ENCODE assay signal across 16 mouse cellular contexts in the genomic region with DNA sequence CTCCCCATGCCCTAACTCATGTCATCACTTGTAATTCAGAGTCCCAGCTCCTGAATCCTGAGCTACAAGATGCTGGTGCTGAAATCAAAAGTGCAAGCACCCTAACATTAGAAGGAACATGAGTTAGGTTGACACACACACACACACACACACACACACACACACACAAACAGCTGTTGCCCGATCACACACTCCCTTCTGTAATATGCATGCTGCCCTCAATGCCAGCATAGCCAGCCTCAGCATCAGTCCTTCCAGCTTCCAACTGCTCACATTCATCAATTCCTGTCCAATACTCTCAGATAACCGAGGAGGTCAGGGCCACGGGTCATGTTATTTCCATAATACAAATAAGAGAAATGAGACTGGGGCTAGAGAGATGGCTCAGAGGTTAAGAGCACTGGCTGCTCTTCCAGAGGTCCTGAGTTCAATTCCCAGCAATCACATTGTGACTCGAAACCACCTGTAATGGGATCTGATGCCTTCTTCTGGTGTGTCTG.
DNase-seq lines count a peak whose midpoint lies in the region; ATAC-seq and TF ChIP-seq lines count a peak whose summit lies in the region.
"Had no signal": no experiment of that assay in that cellular context is flagged by ENCODE, and none has a peak within 500 bp of the region (broad histone marks: within the 10 kb centered on the region; RNA-seq: fewer than 3 reads in every experiment).

No protein-coding gene starts in this region.

- no peak for ATAC-seq in heart, embryonic 12.5 days (ENCODE audit: insufficient number of reproducible peaks, low FRiP score)
- no peak for ATAC-seq in midbrain, embryonic 16.5 days
- no peak for ATAC-seq in limb, embryonic 12.5 days (ENCODE audit: insufficient number of reproducible peaks, insufficient read depth, low FRiP score, low TSS enrichment, low read depth)
- ATAC-seq: forebrain, embryonic 16.5 days; lung, postnatal 0 days had no signal

- 56% methylated on average over 4 of the region's 4 CpGs for WGBS in heart, embryonic 12.5 days
- 77% methylated on average over 4 of the region's 4 CpGs for WGBS in midbrain, embryonic 10.5 days
- 79% methylated on average over 4 of the region's 4 CpGs for WGBS in midbrain, embryonic 16.5 days
- 55% methylated on average over 4 of the region's 4 CpGs for WGBS in limb, embryonic 12.5 days
- WGBS in thymus, adult 2 months = 91% methylated on average over 4 of the region's 4 CpGs

- no peak for DNase-seq in heart, postnatal 14 days
- no peak for DNase-seq in midbrain, embryonic 10.5 days (ENCODE audit: low spot score)
- no peak for DNase-seq in urinary bladder, postnatal 25 days (ENCODE audit: low spot score)
- no peak for DNase-seq in gastrocnemius, postnatal 36 days
- DNase-seq in thymus, adult 2 months = no peak
- DNase-seq: cerebellum, postnatal 25 days; gastrocnemius, adult 2 months; heart, postnatal 10 days; kidney, adult 9 months; liver, embryonic 13.5 days had no signal

- H3K27ac ChIP-seq in heart, embryonic 12.5 days (ENCODE audit: poor library complexity, severe bottlenecking) = peak overlapping the region; percentile 91
- H3K27ac ChIP-seq in midbrain, embryonic 10.5 days (replicated peaks) = peak overlapping the region; percentile 76; the same call in 1 of the 2 replicates
- H3K27ac ChIP-seq in midbrain, embryonic 16.5 days (ENCODE audit: low read length) = no peak overlapping the region
- H3K27ac ChIP-seq in limb, embryonic 12.5 days = peak overlapping the region; percentile 64; the same call in 1 of the 2 replicates
- H3K27ac ChIP-seq in thymus, adult 2 months (ENCODE audit: control insufficient read depth, insufficient read depth, low read length) = no peak overlapping the region
- H3K27ac ChIP-seq: gastrocnemius, adult 2 months; liver, embryonic 13.5 days had no signal

- peaks cover 8% of the 10 kb centered on the region for H3K36me3 ChIP-seq in heart, embryonic 12.5 days
- peaks cover 18% of the 10 kb centered on the region for H3K36me3 ChIP-seq in midbrain, embryonic 10.5 days
- no peaks in the 10 kb centered on the region for H3K36me3 ChIP-seq in midbrain, embryonic 16.5 days (ENCODE audit: control insufficient read depth, insufficient read depth, low read length)
- no peaks in the 10 kb centered on the region for H3K36me3 ChIP-seq in limb, embryonic 12.5 days
- no peaks in the 10 kb centered on the region for H3K36me3 ChIP-seq in thymus, adult 2 months (ENCODE audit: control insufficient read depth, insufficient read depth, low read length)
- H3K36me3 ChIP-seq: liver, embryonic 13.5 days had no signal

- no peaks in the 10 kb centered on the region for H3K27me3 ChIP-seq in heart, embryonic 12.5 days (replicated peaks)
- H3K27me3 ChIP-seq in midbrain, embryonic 10.5 days (ENCODE audit: low read depth, poor library complexity, severe bottlenecking) = no peaks in the 10 kb centered on the region
- no peaks in the 10 kb centered on the region for H3K27me3 ChIP-seq in midbrain, embryonic 16.5 days (ENCODE audit: control insufficient read depth, insufficient read depth, low read depth, low read length)
- H3K27me3 ChIP-seq in limb, embryonic 12.5 days = no peaks in the 10 kb centered on the region
- H3K27me3 ChIP-seq in thymus, adult 2 months (ENCODE audit: control insufficient read depth, insufficient read depth, low read length) = no peaks in the 10 kb centered on the region
- H3K27me3 ChIP-seq: liver, embryonic 13.5 days had no signal

- intact Hi-C loops in heart, postnatal 14 days (cut with DNase I) = no loop called here
- intact Hi-C loops in gastrocnemius, postnatal 36 days (cut with DNase I) = no loop called here

- H3K4me1 ChIP-seq in heart, embryonic 12.5 days (replicated peaks) = peaks cover 97% of the 10 kb centered on the region
- peaks cover 50% of the 10 kb centered on the region for H3K4me1 ChIP-seq in midbrain, embryonic 10.5 days
- peaks cover 18% of the 10 kb centered on the region for H3K4me1 ChIP-seq in midbrain, embryonic 16.5 days (ENCODE audit: control insufficient read depth, insufficient read depth, low read length)
- peaks cover 34% of the 10 kb centered on the region for H3K4me1 ChIP-seq in limb, embryonic 12.5 days (replicated peaks)
- peaks cover 27% of the 10 kb centered on the region for H3K4me1 ChIP-seq in thymus, adult 2 months (replicated peaks; ENCODE audit: control insufficient read depth, insufficient read depth, low read length)
- H3K4me1 ChIP-seq: liver, embryonic 13.5 days had no signal

- no peak overlapping the region for H3K4me3 ChIP-seq in heart, embryonic 12.5 days
- H3K4me3 ChIP-seq in midbrain, embryonic 10.5 days = no peak overlapping the region
- H3K4me3 ChIP-seq in midbrain, embryonic 16.5 days (ENCODE audit: low read depth, low read length) = no peak overlapping the region
- H3K4me3 ChIP-seq in limb, embryonic 12.5 days (replicated peaks) = no peak overlapping the region
- H3K4me3 ChIP-seq in thymus, adult 2 months (ENCODE audit: control insufficient read depth, insufficient read depth, low read length) = no peak overlapping the region
- H3K4me3 ChIP-seq: gastrocnemius, adult 2 months; liver, embryonic 13.5 days; megakaryocyte, embryonic 14.5 days had no signal

- TF ChIP-seq CTCF in thymus, adult 2 months (IDR thresholded peaks at IDR 0.05; ENCODE audit: borderline replicate concordance, control insufficient read depth, extremely low read depth, insufficient read depth, low read length, poor library complexity) = no peak

- no peak for TF ChIP-seq POLR2A in thymus, adult 2 months (IDR thresholded peaks at IDR 0.05; ENCODE audit: control insufficient read depth, extremely low read depth, insufficient read depth, low read length, poor library complexity)

- no peak overlapping the region for H3K9ac ChIP-seq in heart, embryonic 12.5 days
- no peak overlapping the region for H3K9ac ChIP-seq in midbrain, embryonic 16.5 days (ENCODE audit: low read depth, low read length)
- H3K9ac ChIP-seq in limb, embryonic 12.5 days (replicated peaks) = no peak overlapping the region
- H3K9ac ChIP-seq: liver, embryonic 13.5 days had no signal

- 0 out of 2 replicates have a peak, but pooled peaks cover 3% of the 10 kb centered on the region for H3K9me3 ChIP-seq in heart, embryonic 12.5 days (replicated peaks)
- H3K9me3 ChIP-seq in midbrain, embryonic 10.5 days (replicated peaks) = no peaks in the 10 kb centered on the region
- no peaks in the 10 kb centered on the region for H3K9me3 ChIP-seq in midbrain, embryonic 16.5 days (replicated peaks; ENCODE audit: control insufficient read depth, low read length, poor library complexity, severe bottlenecking)
- no peaks in the 10 kb centered on the region for H3K9me3 ChIP-seq in limb, embryonic 12.5 days
- H3K9me3 ChIP-seq: liver, embryonic 13.5 days; megakaryocyte, embryonic 14.5 days had no signal

- H3K4me2 ChIP-seq in heart, embryonic 12.5 days = no peak overlapping the region
- no peak overlapping the region for H3K4me2 ChIP-seq in midbrain, embryonic 16.5 days (ENCODE audit: low read length)
- H3K4me2 ChIP-seq in limb, embryonic 12.5 days = no peak overlapping the region
- H3K4me2 ChIP-seq: liver, embryonic 13.5 days had no signal

Comparison
In these comparisons a context has a peak if more than half of its experiments do, and no peak if none do; other contexts are left out.
1. H3K27ac ChIP-seq: peak in heart, embryonic 12.5 days (single experiment), midbrain, embryonic 10.5 days (single experiment) and limb, embryonic 12.5 days (single experiment); none in midbrain, embryonic 16.5 days (single experiment) and thymus, adult 2 months (single experiment).